Mouse (Mus musculus) limb, embryonic 14.5 days (tissue): ENCODE measurements around the gene Hectd4. TPM values are rescaled to one million over a fixed set of nuclear protein-coding genes. Genes with fewer than 3 reads are reported as not detected.

Experiments used
- ATAC-seq: fragments of 200-750 bp; cut with Nextera tagmentation; 2 replicates; pipeline ENCODE4 v1.8.0; 2017; ENCODE audit warnings: low read depth, moderate number of reproducible peaks, moderate TSS enrichment; ENCODE audit not compliant: low FRiP score
- DNase-seq: peaks from one replicate; pipeline ENCODE4 v3.0.0-alpha.2; 2015; ENCODE audit warnings: low spot score
- H3K27ac ChIP-seq: fragments of 300-500 bp; sonication (generic); replicated peaks from 2 replicates; pipeline ENCODE4 v1.5.1; 2014; ENCODE audit warnings: low read depth, mild to moderate bottlenecking, low read length, moderate library complexity, mixed read lengths
- H3K27me3 ChIP-seq: fragments of 300-500 bp; sonication (generic); 2 replicates; pipeline ENCODE4 v1.6.1; 2014; ENCODE audit warnings: low read length, mixed read lengths; ENCODE audit not compliant: control insufficient read depth, insufficient read depth
- H3K36me3 ChIP-seq: fragments of 300-500 bp; sonication (generic); 2 replicates; pipeline ENCODE4 v1.6.1; 2014; ENCODE audit warnings: mild to moderate bottlenecking, low read length, moderate library complexity, mixed read lengths; ENCODE audit not compliant: control insufficient read depth, insufficient read depth
- H3K4me1 ChIP-seq: fragments of 300-500 bp; sonication (generic); 2 replicates; pipeline ENCODE4 v1.6.1; 2014; ENCODE audit warnings: antibody characterized with exemption, low read length, mixed read lengths; ENCODE audit not compliant: control insufficient read depth, insufficient read depth
- H3K4me2 ChIP-seq: fragments of 300-500 bp; sonication (generic); replicated peaks from 2 replicates; pipeline ENCODE4 v1.6.1; 2014; ENCODE audit warnings: low read depth, mild to moderate bottlenecking, low read length, moderate library complexity; ENCODE audit not compliant: severe bottlenecking
- H3K4me3 ChIP-seq: fragments of 300-500 bp; sonication (generic); replicated peaks from 2 replicates; pipeline ENCODE4 v1.5.1; 2014; ENCODE audit warnings: low read length
- H3K9ac ChIP-seq: fragments of 300-500 bp; sonication (generic); 2 replicates; pipeline ENCODE4 v1.6.1; 2014; ENCODE audit warnings: mild to moderate bottlenecking, low read depth, low read length, moderate library complexity; ENCODE audit not compliant: severe bottlenecking
- H3K9me3 ChIP-seq: fragments of 300-500 bp; sonication (generic); 2 replicates; pipeline ENCODE4 v1.6.1; 2016; ENCODE audit warnings: low read length; ENCODE audit not compliant: control insufficient read depth
- POLR2A ChIP-seq: fragments of 200-500 bp; IDR thresholded peaks from 2 replicates; pipeline ENCODE4 v1.8.0; 2012; ENCODE audit warnings: inconsistent platforms, mild to moderate bottlenecking, moderate library complexity, borderline replicate concordance; ENCODE audit not compliant: insufficient read depth, insufficient read length; ENCODE audit errors: extremely low read depth
- WGBS: fragments of 180-500 bp; shearing (Covaris S2); extraction: QIAGEN DNeasy Blood & Tissue Kit; methylation state at CpG from one replicate; pipeline ENCODE4 v1.1.7; 2014; 5-methylcytosine and 5-hydroxymethylcytosine counted together
- polyA plus RNA-seq, 2 experiments: library from polyadenylated mRNA; depleted of rRNA in 1 of 2; stranded (reverse) in 1 of 2; unstranded in 1 of 2; fragments of >200 nt; fragmentation: Nextera tagmentation in 1 of 2; extraction: Ambion mirVana in 1 of 2; gene quantifications; 2 replicates each; pipeline versions ENCODE4 v1.2.1 to v1.2.3; 2012 to 2014

The Hectd4 gene
- polyA plus RNA-seq, 2 experiments, result 7.0 to 15.2 TPM

DNA sequence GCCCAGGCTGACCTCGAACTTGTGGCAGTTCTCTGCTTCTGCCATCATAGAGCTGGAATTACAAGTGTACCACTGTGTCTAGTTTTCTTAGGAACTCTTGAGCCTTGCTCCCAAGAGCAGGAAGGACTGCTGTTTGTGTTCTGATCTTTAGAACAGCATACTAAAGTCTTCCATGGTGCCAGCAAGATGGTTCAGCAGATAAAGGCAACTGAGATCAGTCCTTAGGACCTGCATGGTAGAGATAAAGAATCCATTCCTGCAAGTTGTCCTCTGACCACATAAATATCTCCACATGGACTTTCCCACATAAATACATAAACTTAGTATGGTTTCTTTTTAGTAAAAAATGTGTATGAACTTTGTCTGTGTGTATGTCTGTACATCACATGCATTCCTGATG is 22.7 kb downstream of the Hectd4 start:
- H3K27ac ChIP-seq, result no peak overlapping the region
- DNase-seq (no peak), ATAC-seq (no peak)
- H3K36me3 ChIP-seq, result no peaks in the 10 kb centered on the region
- H3K4me2 ChIP-seq, result no peak overlapping the region
- TF ChIP-seq POLR2A, result no peak
- H3K9me3 ChIP-seq, result no peaks in the 10 kb centered on the region
- no peak overlapping the region for H3K9ac ChIP-seq
- no peaks in the 10 kb centered on the region for H3K4me1 ChIP-seq
- no peaks in the 10 kb centered on the region for H3K27me3 ChIP-seq
- H3K4me3 ChIP-seq, result no peak overlapping the region
- WGBS, result 93% methylated on average over 1 of the region's 1 CpGs

DNA sequence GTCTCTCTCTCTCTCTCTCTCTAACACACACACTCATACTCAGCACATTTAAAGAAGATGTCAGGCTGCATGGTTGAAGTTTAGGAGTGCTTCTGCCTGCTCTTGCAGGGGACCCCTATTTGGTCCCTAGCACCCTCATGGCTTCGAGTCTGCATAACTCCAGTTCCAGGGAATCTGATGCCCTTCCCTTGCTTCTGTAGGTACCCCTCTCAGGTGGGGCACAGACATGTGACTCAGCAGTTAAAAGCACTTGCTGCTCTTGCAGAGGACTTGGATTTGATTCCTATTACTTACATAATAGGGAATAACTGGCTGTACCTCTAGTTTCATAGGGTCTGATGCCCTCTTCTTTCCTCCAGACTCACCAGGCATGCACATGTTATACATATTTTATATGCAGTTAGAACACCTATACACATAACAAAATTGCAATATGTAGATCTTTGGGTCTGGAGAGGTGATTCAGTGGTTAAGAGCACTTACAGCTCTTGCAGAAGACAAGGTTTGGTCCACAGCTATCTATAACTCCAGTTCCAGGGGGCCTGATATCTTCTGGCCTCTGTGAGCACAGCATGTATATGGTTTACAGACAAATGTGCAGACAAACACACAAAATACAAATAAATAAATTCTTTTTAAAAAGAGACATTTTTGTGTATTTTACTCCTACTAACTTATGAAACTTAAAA is 23.8 kb downstream of the Hectd4 start:
- Histone ChIP-seq H3K9me3 (no peaks in the 10 kb centered on the region), H3K4me3 (no peak overlapping the region), H3K27ac (no peak overlapping the region), H3K4me1 (no peaks in the 10 kb centered on the region), H3K27me3 (no peaks in the 10 kb centered on the region), H3K36me3 (no peaks in the 10 kb centered on the region), H3K4me2 (no peak overlapping the region), H3K9ac (no peak overlapping the region)
- DNase-seq (no peak), ATAC-seq (no peak)
- TF ChIP-seq POLR2A, result no peak
- WGBS, result 100% methylated on average over 1 of the region's 1 CpGs

DNA sequence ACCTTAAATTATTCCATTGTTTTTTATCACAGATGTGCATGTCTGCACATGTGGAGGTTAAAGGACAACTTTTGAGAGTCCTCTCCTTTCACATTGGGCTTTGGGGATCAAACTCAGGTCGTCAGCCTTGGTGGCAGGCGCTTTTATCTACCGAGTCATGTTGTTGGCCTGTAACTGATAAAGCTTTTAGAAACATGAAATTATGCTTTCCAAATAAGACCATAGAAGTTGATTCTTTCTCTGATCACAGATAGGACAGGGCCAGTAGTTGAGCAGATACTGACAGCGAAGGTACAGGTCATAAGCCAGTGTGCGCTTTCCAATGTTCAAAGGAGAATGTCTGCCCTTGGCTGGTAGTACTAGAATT is 24.3 kb downstream of the Hectd4 start:
- TF ChIP-seq POLR2A, result no peak
- 89% methylated on average over 5 of the region's 5 CpGs for WGBS

DNA sequence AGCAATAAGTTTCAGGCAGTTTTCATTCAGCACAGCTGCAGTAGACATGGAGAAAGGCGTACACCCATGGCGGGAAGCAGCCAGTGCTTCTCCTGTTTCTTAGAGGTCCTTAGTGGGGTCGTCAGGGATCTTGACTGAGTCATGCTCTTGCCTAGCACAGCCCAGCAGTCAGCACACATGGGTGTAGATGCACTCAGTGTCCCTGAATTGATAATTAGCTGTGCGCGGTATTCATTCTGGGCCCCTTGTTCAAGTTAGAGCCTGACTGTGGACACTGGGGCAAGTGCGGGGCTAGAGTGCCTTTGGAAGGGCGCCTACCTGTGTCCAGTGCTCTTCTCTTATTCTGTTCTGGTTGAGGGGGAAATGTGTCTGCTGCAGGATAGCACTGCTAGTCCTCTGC is 25.2 kb downstream of the Hectd4 start:
- Histone ChIP-seq H3K36me3 (no peaks in the 10 kb centered on the region), H3K4me2 (no peak overlapping the region), H3K4me1 (no peaks in the 10 kb centered on the region), H3K4me3 (no peak overlapping the region), H3K27ac (no peak overlapping the region), H3K9me3 (no peaks in the 10 kb centered on the region), H3K27me3 (no peaks in the 10 kb centered on the region), H3K9ac (no peak overlapping the region)
- no peak for TF ChIP-seq POLR2A
- 83% methylated on average over 7 of the region's 7 CpGs for WGBS
- ATAC-seq, result no peak
- DNase-seq, result no peak

More for the DNA sequence above, 24.3 kb downstream of the Hectd4 start:
- H3K4me1 ChIP-seq, result no peaks in the 10 kb centered on the region
- no peak overlapping the region for H3K27ac ChIP-seq
- H3K36me3 ChIP-seq, result no peaks in the 10 kb centered on the region
- DNase-seq (no peak), ATAC-seq (no peak)
- no peaks in the 10 kb centered on the region for H3K9me3 ChIP-seq
- no peak overlapping the region for H3K4me3 ChIP-seq
- no peak overlapping the region for H3K4me2 ChIP-seq
- H3K27me3 ChIP-seq, result no peaks in the 10 kb centered on the region
- H3K9ac ChIP-seq, result no peak overlapping the region

DNA sequence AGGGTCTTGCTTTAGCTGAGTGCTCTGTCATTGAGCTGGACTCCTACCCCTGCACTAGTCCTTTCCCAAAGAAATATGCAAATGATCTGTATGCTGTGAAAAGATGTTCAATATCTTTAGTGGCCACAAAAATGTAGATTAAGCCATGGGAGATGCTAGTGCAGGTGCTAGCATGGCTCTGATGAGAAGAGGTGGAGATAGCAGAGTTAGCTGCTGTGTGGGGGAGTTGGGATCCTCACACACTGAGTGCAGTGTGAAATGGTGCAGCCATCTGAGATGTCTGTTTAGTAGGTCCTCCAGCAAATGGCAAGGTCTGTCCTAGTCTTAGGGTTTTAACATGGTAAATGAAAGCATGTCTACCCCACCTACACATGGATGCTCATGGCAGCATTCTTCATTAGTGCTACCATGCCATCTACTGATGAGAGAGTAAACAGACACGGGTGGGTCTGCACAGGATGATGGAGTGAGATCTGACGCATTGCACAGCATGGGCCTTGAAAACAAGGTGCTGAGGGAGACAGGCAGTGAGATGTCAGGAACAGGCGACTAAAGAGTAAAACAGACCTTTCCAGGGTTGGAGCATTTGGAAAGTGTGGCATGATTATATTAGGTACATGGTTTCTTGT is 28.9 kb downstream of the Hectd4 start:
- Histone ChIP-seq H3K36me3 (peaks cover 1% of the 10 kb centered on the region), H3K4me3 (no peak overlapping the region), H3K27ac (no peak overlapping the region), H3K4me1 (no peaks in the 10 kb centered on the region), H3K9ac (no peak overlapping the region), H3K27me3 (no peaks in the 10 kb centered on the region), H3K4me2 (no peak overlapping the region), H3K9me3 (no peaks in the 10 kb centered on the region)
- TF ChIP-seq POLR2A, result no peak
- ATAC-seq (no peak), DNase-seq (no peak)
- 76% methylated on average over 3 of the region's 3 CpGs for WGBS
